Mouse (Mus musculus): ENCODE measurements around the gene Ankrd10.

DNA sequence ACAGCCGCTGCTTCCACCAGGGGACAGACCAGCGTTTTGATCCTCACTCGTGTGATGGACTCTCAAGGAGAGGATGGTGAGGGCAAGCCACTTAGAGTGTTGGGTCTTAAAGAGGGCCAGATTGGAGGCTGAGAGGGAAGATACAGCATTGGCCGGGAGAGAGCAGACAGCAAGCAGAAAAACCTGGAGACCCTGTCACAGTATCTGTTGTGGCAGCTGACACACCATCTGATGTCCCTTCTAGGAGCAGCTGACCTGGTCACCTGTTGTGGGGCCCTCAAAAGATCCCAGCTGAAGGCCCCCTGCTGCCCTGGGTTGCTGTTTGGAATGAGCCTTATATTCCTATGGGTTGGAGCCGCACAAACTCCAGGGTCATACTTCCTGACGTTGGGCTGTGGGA, 63.1 kb downstream of the Ankrd10 start:
- TF ChIP-seq JUND (IDR thresholded peaks at IDR 0.05; ENCODE audit: low read depth, low read length) (no peak), POLR2A (IDR thresholded peaks at IDR 0.05; ENCODE audit: control insufficient read depth in 1 of 2, insufficient read depth in 1 of 2, low read depth in 1 of 2, low read length in 2 of 2, poor library complexity in 1 of 2) (no peak), E2F4 (IDR thresholded peaks at IDR 0.05; ENCODE audit: borderline replicate concordance, low read depth, low read length) (no peak), MAX (IDR thresholded peaks at IDR 0.05; ENCODE audit: low read length) (no peak), POLR2AphosphoS2 (IDR thresholded peaks at IDR 0.05; ENCODE audit: low read length) (no peak), CTCF (IDR thresholded peaks at IDR 0.05 in 2 of 3, conservative IDR thresholded peaks at IDR 0.05 in 1 of 3; ENCODE audit: control insufficient read depth in 1 of 3, insufficient read depth in 1 of 3, low read depth in 2 of 3, low read length in 3 of 3, poor library complexity in 1 of 3, severe bottlenecking in 1 of 3) (no peak), MXI1 (IDR thresholded peaks at IDR 0.05; ENCODE audit: low read depth, low read length) (no peak)
